Mouse (Mus musculus) kidney, adult 2 months (tissue): ENCODE results near the gene Epo. TPM values are rescaled to one million over a fixed set of nuclear protein-coding genes. Genes with fewer than 3 reads are reported as not detected.

Experiments
- DNase-seq: peaks from one replicate; pipeline ENCODE4 v3.0.0; 2021
- H3K27ac ChIP-seq: fragments of 200-500 bp; 2 replicates; pipeline ENCODE4 v1.5.1; 2012; ENCODE audit warnings: low read depth, low read length, control low read depth, inconsistent platforms; ENCODE audit not compliant: insufficient read depth
- H3K27me3 ChIP-seq: fragments of 200-500 bp; replicated peaks from 2 replicates; pipeline ENCODE4 v1.6.1; 2012; ENCODE audit warnings: mild to moderate bottlenecking, moderate library complexity, low read length, inconsistent platforms; ENCODE audit not compliant: control insufficient read depth, insufficient read depth
- H3K36me3 ChIP-seq: fragments of 200-500 bp; 2 replicates; pipeline ENCODE4 v1.6.1; 2012; ENCODE audit warnings: mild to moderate bottlenecking, moderate library complexity, low read length, inconsistent platforms; ENCODE audit not compliant: control insufficient read depth, insufficient read depth
- H3K4me1 ChIP-seq: fragments of 200-500 bp; 2 replicates; pipeline ENCODE4 v1.6.1; 2011; ENCODE audit warnings: low read length; ENCODE audit not compliant: control insufficient read depth, insufficient read depth
- H3K4me3 ChIP-seq: fragments of 200-500 bp; 2 replicates; pipeline ENCODE4 v1.5.1; 2011; ENCODE audit warnings: mild to moderate bottlenecking, low read depth, low read length, control low read depth; ENCODE audit not compliant: insufficient read depth
- CTCF ChIP-seq: fragments of 200-500 bp; conservative IDR thresholded peaks from 2 replicates; pipeline ENCODE4 v1.5.1; 2011; ENCODE audit warnings: low read depth, mild to moderate bottlenecking, control low read depth, low read length, moderate library complexity, mixed read lengths; ENCODE audit not compliant: insufficient read depth, insufficient read length
- POLR2A ChIP-seq: fragments of 200-500 bp; IDR thresholded peaks from one replicate; pipeline ENCODE4 v1.6.1; 2011; ENCODE audit warnings: low read depth, low read length, control low read depth
- WGBS: fragments of 180-500 bp; shearing (Covaris S2); methylation state at CpG from one replicate; pipeline ENCODE4 v1.1.7; 2018; 5-methylcytosine and 5-hydroxymethylcytosine counted together
- polyA plus RNA-seq: library from polyadenylated mRNA; depleted of rRNA; stranded (reverse); fragments of >200 nt; gene quantifications from 2 replicates; pipeline ENCODE4 v1.2.3, GENCODE M21; 2012

Gene Epo
- polyA plus RNA-seq, 1 experiment: not detected

DNA sequence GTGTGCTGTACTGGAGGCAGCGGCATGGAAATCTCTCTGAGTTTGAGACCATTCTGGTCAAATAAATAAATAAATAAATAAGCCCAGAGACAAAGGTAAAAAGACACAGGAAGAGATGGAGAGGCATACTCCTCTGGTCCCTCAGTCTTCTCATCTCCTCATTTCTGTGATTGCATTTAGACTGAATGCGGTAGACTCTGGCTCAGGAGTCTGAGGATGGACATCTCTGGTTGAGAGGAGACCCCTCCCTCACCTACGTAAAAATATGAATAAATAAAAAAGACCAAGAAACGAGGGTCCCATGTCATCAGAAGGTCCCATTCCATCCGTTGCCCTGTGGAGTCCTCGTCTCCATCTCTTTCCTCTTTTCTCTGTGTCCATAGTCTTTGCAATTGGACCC lies 20.0 kb upstream of the Epo start:
- Histone ChIP-seq H3K36me3 (no peaks in the 10 kb centered on the region), H3K4me3 (no peak overlapping the region), H3K27ac (no peak overlapping the region), H3K27me3 (no peaks in the 10 kb centered on the region), H3K4me1 (no peaks in the 10 kb centered on the region)
- no peak for DNase-seq
- 38% methylated on average over 6 of the region's 6 CpGs for WGBS
- TF ChIP-seq CTCF (no peak), POLR2A (no peak)

DNA sequence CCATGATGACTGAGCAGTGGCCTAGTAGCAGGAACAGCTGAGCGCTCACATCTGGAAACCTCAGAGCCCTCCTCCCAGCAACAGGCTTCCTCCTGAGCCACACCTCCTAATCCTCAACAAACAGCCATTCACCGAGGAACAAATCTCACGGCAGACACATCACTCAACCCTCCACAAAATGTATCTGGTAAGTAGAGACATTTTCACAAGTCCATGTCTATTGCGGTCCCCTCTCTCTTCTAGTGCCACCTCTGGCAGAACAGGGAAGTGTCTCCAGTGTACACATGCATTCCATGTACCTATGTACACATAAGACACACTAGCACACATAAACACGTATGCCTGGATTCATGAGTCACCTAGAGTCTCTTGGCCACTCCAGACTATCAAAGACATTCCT lies 18.1 kb upstream of the Epo start:
- 79% methylated on average over 5 of the region's 5 CpGs for WGBS

DNA sequence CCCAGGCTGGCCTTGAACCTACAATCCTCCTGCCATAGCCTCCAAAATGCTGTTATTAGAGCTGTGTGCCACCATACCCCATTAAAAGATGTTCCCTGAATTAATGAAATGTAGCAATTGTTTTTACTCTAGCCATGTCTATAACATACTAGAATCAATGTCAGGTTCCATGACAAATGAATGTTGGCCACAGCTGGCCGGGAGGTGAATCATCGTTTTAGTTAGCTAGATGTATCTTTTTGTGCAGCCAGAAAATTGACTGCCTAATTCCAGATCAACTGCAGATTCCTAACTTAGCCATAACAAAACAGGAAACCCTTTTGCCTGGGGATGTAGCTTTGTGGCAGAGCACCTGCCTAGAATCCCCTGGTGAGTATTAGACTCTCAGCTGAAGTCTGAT lies 16.8 kb upstream of the Epo start:
- 89% methylated on average over 2 of the region's 2 CpGs for WGBS
- Histone ChIP-seq H3K27ac (no peak overlapping the region), H3K27me3 (no peaks in the 10 kb centered on the region), H3K4me1 (no peaks in the 10 kb centered on the region), H3K4me3 (no peak overlapping the region), H3K36me3 (no peaks in the 10 kb centered on the region)
- DNase-seq: no peak
- TF ChIP-seq POLR2A (no peak), CTCF (no peak)

More for the DNA sequence above, 18.1 kb upstream of the Epo start:
- TF ChIP-seq CTCF: peak; percentile 20; the same call in 1 of the 2 replicates
- TF ChIP-seq POLR2A: no peak
- H3K27me3 ChIP-seq: no peaks in the 10 kb centered on the region
- DNase-seq: no peak
- H3K27ac ChIP-seq: no peak overlapping the region
- H3K4me1 ChIP-seq: no peaks in the 10 kb centered on the region
- no peaks in the 10 kb centered on the region for H3K36me3 ChIP-seq
- H3K4me3 ChIP-seq: no peak overlapping the region

DNA sequence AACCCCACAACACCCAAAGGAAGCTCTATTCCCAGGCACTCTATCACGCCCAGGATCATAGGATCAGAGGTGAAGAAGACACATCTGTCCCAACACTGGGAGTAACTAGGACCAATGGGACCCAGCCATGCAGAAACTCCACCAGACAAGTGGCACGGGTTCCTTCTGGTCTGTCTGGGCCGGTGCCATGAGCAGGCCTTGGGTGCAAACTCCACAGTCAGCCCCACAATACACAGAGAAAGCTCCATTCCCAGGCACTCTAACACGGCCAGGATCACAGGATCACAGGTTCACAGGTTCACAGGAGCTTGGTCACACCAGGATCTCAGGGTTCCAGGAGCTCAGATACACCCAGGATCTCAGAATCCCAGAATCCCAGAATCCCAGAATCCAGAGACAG lies 12.6 kb upstream of the Epo start:
- Histone ChIP-seq H3K27me3 (no peaks in the 10 kb centered on the region), H3K4me1 (no peaks in the 10 kb centered on the region), H3K36me3 (no peaks in the 10 kb centered on the region), H3K27ac (no peak overlapping the region), H3K4me3 (no peak overlapping the region)
- DNase-seq: peak; percentile 62
- WGBS: 63% methylated on average over 4 of the region's 4 CpGs
- TF ChIP-seq POLR2A (no peak), CTCF (no peak)

DNA sequence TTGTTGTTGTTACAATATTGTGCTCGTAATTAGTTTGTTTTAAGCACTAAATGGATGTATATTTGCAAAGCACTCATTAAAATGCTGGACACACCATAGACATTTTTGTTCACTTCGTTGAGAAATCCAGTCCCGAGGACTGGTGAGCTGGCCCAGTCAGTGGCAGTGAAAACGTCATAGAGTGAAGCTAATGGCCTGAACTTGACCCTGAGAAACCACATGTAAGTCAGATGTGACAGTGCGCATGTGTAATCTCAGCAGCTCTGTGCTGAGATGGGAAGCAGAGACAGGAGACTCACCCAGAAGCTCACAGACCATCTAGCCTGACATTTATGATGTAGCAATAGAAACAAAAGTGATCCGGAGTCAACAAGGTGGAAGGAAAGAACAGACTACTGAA lies 11.9 kb upstream of the Epo start:
- no peak for TF ChIP-seq POLR2A
- TF ChIP-seq CTCF: no peak

DNA sequence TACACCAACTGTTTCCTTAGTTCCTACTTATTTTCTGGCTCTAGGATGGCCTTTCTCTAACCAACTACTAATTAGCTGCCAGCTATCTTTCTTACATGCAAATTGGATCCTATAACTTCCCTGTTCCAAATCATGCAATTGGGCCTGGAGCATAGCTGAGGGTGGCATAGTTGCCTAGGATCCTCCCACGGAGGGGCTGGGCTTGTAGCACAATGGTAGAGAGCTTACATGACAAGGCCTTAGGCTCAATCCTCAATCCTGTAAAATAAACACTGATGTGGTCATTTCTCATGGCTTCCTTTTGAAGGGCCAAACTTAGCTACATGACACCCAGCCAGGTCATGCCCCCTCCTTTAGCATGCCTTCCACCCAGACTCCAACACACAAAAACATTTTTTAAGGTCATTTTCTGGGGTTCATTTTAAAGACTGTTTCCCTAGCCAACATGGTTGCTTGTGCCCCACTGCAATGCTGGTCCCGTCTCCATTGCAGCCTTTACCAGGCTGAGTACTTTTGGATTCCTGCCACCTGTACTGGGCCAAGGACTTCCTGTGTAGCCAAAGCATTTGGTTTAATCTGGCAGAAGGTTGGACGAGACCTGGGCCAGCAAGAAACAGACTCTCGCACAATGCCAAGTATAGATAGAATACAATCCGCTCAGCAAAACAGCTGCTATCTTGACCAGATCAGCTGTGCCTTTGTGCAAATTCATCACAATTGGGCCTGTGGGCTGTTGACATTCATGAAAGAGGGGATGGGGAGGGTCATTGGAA lies 8.9 kb upstream of the Epo start:
- DNase-seq: no peak
- 71% methylated on average over 5 of the region's 5 CpGs for WGBS
- TF ChIP-seq CTCF (no peak), POLR2A (no peak)
- Histone ChIP-seq H3K27ac (no peak overlapping the region), H3K27me3 (no peaks in the 10 kb centered on the region), H3K36me3 (no peaks in the 10 kb centered on the region), H3K4me1 (no peaks in the 10 kb centered on the region), H3K4me3 (no peak overlapping the region)

More for the DNA sequence above, 11.9 kb upstream of the Epo start:
- Histone ChIP-seq H3K36me3 (no peaks in the 10 kb centered on the region), H3K4me1 (no peaks in the 10 kb centered on the region), H3K27me3 (no peaks in the 10 kb centered on the region), H3K27ac (no peak overlapping the region), H3K4me3 (no peak overlapping the region)
- no peak for DNase-seq
- WGBS: 65% methylated on average over 6 of the region's 6 CpGs

DNA sequence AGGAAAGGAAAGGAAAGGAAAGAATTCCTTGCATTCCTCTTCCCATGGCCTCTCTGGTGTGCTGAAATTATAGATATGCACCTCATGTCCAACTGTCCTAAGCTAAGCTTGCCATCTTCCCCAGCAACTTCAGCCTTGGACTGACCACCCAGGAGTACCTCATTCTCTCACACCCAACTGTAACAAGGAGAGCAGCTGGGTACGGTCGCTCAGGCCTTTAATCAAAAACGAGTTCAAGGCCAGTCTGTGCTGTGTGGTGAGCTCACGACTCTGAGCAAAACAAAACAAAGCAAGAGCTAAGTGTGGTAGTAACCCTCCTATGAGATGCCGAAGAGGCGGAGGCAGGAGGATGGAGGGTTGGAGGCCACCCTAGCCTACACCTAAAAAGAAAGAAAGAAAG lies 7.9 kb upstream of the Epo start:
- no peak for DNase-seq
- H3K4me3 ChIP-seq: no peak overlapping the region
- no peak overlapping the region for H3K27ac ChIP-seq
- H3K36me3 ChIP-seq: no peaks in the 10 kb centered on the region
- WGBS: 73% methylated on average over 6 of the region's 6 CpGs
- H3K4me1 ChIP-seq: no peaks in the 10 kb centered on the region
- no peaks in the 10 kb centered on the region for H3K27me3 ChIP-seq
- TF ChIP-seq POLR2A (no peak), CTCF (no peak)
